Mouse (Mus musculus): ENCODE data around the gene Mup21.

DNA sequence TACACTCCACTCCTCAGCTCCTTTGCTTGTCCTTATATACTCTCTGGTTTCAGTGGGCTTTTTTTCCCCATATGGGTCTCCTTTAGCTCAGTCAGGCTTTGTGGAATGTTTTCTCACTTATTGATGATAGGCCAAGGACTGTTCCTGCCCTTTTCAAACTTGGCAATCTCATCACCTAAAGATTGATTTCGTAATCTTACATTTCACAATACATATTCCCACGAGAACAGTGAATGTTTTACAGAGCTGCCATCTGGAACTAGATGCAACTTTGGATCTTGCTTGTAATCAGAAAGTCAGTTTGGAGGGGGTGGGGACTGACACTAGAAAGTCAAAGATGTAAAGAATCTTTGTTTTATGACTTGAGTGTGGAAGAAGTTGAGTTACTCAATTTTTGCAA, at the start of gene Mup21:
- no peak for TF ChIP-seq CTCF (IDR thresholded peaks at IDR 0.05; ENCODE audit: borderline replicate concordance, extremely low read depth, insufficient read depth, insufficient read length)
- TF ChIP-seq POLR2A (IDR thresholded peaks at IDR 0.05; ENCODE audit: borderline replicate concordance, extremely low read depth, insufficient read depth, insufficient read length, poor library complexity, severe bottlenecking), result no peak

Data from brain, embryonic 14.5 days (tissue).